Mouse (Mus musculus): Measurements from ENCODE around the gene Vmn1r9.
"Not testable (repeated sequence)": the region's sequence is repeated elsewhere in the genome, so short reads cannot be mapped to it uniquely, and the experiment has no call there.

- TF ChIP-seq CTCF, POLR2A (IDR thresholded peaks at IDR 0.05; ENCODE audit: extremely low read depth, insufficient read depth, low read length): not testable (repeated sequence)
These were observed 41.4 kb upstream of the Vmn1r9 start, which contains the start of gene Vmn1r7 for GRCm38 (mm10) chr6:57025224-57025623.
